Mouse (Mus musculus) spleen, adult 2 months (tissue): ENCODE data around the gene Prim1. TPM values are rescaled to one million over a fixed set of nuclear protein-coding genes. Genes with fewer than 3 reads are reported as not detected.
"Not testable (repeated sequence)": the region's sequence is repeated elsewhere in the genome, so short reads cannot be mapped to it uniquely, and the experiment has no call there.

Experiments
- DNase-seq, 2 experiments: peaks; one replicate each; pipeline versions ENCODE4 v3.0.0 to v3.0.0-alpha.2; 2012 to 2021; ENCODE audit warnings: low spot score in 2 of 2, low read depth in 1 of 2
- H3K27ac ChIP-seq: fragments of 200-500 bp; 2 replicates; pipeline ENCODE4 v1.5.1; 2012; ENCODE audit warnings: low read length, inconsistent platforms; ENCODE audit not compliant: insufficient read depth
- H3K27me3 ChIP-seq: fragments of 200-500 bp; 2 replicates; pipeline ENCODE4 v1.6.1; 2012; ENCODE audit warnings: mild to moderate bottlenecking, moderate library complexity, low read length, inconsistent platforms; ENCODE audit not compliant: control insufficient read depth, insufficient read depth
- H3K36me3 ChIP-seq: fragments of 200-500 bp; 2 replicates; pipeline ENCODE4 v1.6.1; 2012; ENCODE audit warnings: mild to moderate bottlenecking, low read length, inconsistent platforms; ENCODE audit not compliant: control insufficient read depth, insufficient read depth
- H3K4me1 ChIP-seq: fragments of 200-500 bp; 2 replicates; pipeline ENCODE4 v1.6.1; 2011; ENCODE audit warnings: inconsistent platforms; ENCODE audit not compliant: control insufficient read depth, insufficient read depth, insufficient read length
- H3K4me3 ChIP-seq: fragments of 200-500 bp; 2 replicates; pipeline ENCODE4 v1.5.1; 2011; ENCODE audit warnings: mild to moderate bottlenecking, inconsistent platforms; ENCODE audit not compliant: insufficient read depth, insufficient read length; ENCODE audit errors: extremely low read depth
- CTCF ChIP-seq: fragments of 200-500 bp; IDR thresholded peaks from 2 replicates; pipeline ENCODE4 v1.5.1; 2011; ENCODE audit warnings: mild to moderate bottlenecking, inconsistent platforms; ENCODE audit not compliant: insufficient read depth, insufficient read length, insufficient replicate concordance; ENCODE audit errors: extremely low read depth
- POLR2A ChIP-seq: fragments of 200-500 bp; IDR thresholded peaks from 2 replicates; pipeline ENCODE4 v1.6.1; 2011; ENCODE audit warnings: low read depth, low read length, inconsistent platforms
- WGBS: fragments of 180-500 bp; shearing (Covaris S2); methylation state at CpG from one replicate; pipeline ENCODE4 v1.1.7; 2018; 5-methylcytosine and 5-hydroxymethylcytosine counted together
- polyA plus RNA-seq: library from polyadenylated mRNA; depleted of rRNA; stranded (reverse); fragments of >200 nt; gene quantifications from 2 replicates; pipeline ENCODE4 v1.2.3, GENCODE M21; 2012; rRNA removed

The Prim1 gene
- polyA plus RNA-seq, 1 experiment: 4.2 TPM

DNA sequence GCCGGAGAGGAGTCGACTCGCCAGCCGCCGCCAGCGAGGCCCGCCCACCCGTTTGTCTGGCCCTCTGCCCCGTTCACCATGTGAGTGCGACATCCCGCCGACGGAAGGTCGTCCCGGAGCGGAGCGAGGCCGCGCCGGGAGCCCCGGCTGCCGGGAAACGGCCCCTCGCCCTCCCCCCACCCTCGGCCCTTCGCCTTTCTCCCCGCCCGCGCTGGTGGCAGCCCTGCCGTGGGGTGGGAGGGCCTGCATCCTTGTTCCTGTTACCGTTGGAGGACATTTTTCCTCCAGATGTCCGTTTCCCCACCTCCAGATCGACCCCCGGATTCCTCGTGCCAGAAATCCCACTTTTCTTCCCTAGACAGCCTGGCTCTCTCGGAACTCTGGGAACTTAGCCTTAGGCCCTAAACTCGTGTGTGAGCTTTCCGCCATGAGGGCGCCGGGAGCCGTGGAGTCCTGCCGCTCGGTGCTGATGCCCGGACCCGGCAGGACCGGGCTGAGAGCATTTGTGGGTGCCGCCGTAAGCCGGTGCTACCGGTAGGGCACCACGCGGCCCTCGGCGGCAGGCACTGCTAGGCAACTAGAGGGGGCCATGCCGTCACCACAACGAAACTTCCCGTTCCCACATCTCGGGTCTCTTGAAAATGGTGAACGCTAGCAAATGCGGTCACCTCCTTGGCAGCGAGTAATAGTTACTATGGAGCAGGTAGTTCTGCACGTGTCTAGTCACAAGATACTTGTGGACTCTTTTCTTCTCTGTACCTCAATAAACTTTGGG lies 44.4 kb downstream of the Prim1 start:
- TF ChIP-seq CTCF (no peak), POLR2A (no peak)
- peak in 1 of 2 experiments; percentile 63 for DNase-seq
- H3K4me1 ChIP-seq: peaks cover 3% of the 10 kb centered on the region; the same call in 1 of the 2 replicates
- no peaks in the 10 kb centered on the region for H3K27me3 ChIP-seq
- WGBS: 1% methylated on average over 59 of the region's 62 CpGs
- peak overlapping the region; percentile 94 for H3K4me3 ChIP-seq
- H3K27ac ChIP-seq: peak overlapping the region; percentile 92
- no peaks in the 10 kb centered on the region for H3K36me3 ChIP-seq

DNA sequence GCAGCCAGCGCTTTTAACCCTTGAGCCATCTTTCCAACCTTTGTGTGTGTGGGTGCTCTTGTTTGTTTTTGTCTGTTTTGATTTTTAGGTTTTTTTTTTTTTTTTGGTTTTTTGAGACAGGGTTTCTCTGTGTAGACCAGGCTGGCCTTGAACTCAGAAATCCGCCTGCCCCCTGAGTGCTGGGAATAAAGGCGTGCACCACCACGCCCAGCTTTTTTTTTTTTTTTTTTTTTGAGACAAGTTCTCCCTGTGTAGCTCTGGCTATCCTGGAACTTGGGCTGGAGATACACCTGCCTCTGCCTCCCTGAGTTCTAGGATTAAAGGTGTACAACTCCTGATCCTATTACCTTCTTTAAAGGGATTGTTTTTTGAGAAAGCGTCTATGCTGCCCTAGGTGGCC lies 46.1 kb downstream of the Prim1 start:
- Histone ChIP-seq H3K27ac (no peak overlapping the region), H3K36me3 (no peaks in the 10 kb centered on the region), H3K27me3 (no peaks in the 10 kb centered on the region), H3K4me3 (no peak overlapping the region), H3K4me1 (peaks cover 3% of the 10 kb centered on the region; the same call in 1 of the 2 replicates)
- DNase-seq: no peak
- no peak for TF ChIP-seq POLR2A
- no peak for TF ChIP-seq CTCF
- 83% methylated on average over 5 of the region's 5 CpGs for WGBS

DNA sequence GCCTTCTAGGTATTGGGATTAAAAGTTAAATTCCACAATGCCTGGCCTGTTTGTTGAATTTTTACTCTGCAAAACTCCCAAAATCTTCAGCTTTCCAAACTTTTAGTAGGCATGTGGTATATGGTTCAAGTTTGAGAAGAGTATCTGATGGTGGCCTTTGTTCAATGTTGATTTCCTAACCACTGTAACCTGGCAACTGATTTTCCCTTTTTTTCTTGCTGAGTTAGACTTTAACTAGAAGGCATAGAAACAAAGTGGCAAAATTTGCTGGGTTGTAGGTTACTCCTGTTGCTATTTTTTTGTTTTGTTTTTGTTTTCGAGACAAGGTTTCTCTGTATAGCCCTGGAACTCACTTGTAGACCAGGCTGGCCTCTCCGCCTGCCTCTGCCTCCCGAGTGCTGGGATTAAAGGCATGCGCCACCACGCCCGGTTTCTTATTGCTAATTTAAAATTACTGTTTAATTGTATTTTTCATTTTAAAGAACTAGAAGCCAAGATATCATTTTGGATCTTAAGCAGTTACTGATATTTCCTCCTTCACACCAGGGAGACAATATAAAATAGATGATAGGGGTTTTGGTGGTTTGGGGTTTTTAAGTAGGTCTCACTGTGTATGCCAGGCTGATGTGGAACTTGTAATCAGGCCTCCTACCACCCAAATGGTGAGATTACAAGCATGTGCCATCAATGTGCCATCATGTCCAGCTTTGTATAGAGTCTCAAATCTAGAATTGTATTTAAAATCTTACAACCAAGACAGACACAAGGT lies 47.4 kb downstream of the Prim1 start:
- H3K4me3 ChIP-seq: no peak overlapping the region

DNA sequence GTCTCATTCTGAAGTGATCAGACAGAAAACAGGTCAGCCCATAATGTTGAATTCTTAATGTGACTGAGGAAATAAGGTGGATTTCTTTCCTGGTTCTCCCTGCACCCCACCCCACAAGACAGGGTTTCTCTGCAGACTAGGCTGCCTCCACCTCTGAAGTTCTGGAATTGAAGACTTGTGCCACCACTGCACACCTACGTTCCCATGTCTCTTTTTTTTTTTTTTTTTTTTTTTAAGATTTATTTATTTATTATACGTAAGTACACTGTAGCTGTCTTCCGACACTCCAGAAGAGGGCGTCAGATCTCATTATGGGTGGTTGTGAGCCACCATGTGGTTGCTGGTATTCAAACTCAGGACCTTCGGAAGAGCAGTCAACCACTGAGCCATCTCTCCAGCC lies 51.1 kb downstream of the Prim1 start:
- Histone ChIP-seq H3K4me3 (no peak overlapping the region), H3K4me1 (no peaks in the 10 kb centered on the region; the same call in 1 of the 2 replicates), H3K27ac (no peak overlapping the region), H3K36me3 (peaks cover 13% of the 10 kb centered on the region), H3K27me3 (no peaks in the 10 kb centered on the region)
- TF ChIP-seq POLR2A: no peak
- no peak for TF ChIP-seq CTCF
- DNase-seq: no peak
- 78% methylated on average over 5 of the region's 5 CpGs for WGBS

More for the DNA sequence above, 47.4 kb downstream of the Prim1 start:
- DNase-seq: no peak
- WGBS: 83% methylated on average over 6 of the region's 6 CpGs
- TF ChIP-seq POLR2A: no peak
- no peak for TF ChIP-seq CTCF
- Histone ChIP-seq H3K4me1 (peaks cover 3% of the 10 kb centered on the region; the same call in 1 of the 2 replicates), H3K27ac (no peak overlapping the region), H3K36me3 (no peaks in the 10 kb centered on the region), H3K27me3 (no peaks in the 10 kb centered on the region)

DNA sequence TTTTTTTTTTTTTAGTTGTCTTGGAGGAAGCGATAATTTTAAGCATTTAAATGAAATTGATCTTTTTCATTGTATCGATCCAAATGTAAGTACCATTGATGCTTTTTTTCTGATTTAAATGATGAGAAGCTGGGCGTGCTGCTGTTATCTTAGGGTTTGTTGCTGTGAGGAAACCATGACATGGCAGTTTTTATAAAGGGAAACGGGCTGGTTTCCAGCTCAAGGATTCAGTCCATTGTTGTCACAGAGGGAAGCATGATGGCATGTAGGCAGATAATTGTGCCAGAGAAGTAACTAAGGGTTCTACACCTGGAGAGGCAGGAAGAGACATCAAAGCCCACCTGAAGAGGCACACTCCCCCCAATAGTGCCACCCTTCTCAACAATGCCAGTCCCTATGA lies 54.2 kb downstream of the Prim1 start:
- 76% methylated on average over 4 of the region's 4 CpGs for WGBS

DNA sequence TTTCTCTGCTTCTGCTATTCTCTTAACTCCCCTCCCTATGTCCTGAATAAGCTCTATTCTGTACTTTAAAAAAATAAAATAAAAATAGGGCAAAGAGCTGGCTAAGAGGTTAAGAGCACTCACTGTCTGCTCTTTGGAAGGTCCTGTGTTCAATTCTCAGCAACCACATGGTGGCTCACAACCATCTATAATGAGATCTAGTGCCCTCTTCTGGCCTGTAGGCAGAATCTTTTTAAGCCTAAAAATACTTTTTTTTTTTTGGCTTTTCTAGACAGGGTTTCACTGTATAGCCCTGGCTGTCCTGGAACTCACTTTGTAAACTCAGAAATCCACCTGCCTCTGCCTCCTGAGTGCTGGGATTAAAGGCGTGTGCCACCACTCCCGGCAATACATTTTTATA lies 55.5 kb downstream of the Prim1 start:
- peaks cover 40% of the 10 kb centered on the region for H3K36me3 ChIP-seq
- H3K4me3 ChIP-seq, H3K4me1 ChIP-seq, H3K27me3 ChIP-seq, H3K27ac ChIP-seq, DNase-seq: not testable (repeated sequence)
- 96% methylated on average over 2 of the region's 2 CpGs for WGBS

More for the DNA sequence above, 54.2 kb downstream of the Prim1 start:
- no peak for TF ChIP-seq POLR2A
- no peak for TF ChIP-seq CTCF
- no peaks in the 10 kb centered on the region for H3K4me1 ChIP-seq
- DNase-seq: no peak
- H3K27me3 ChIP-seq: no peaks in the 10 kb centered on the region
- no peak overlapping the region for H3K4me3 ChIP-seq
- no peak overlapping the region for H3K27ac ChIP-seq
- H3K36me3 ChIP-seq: peaks cover 36% of the 10 kb centered on the region

DNA sequence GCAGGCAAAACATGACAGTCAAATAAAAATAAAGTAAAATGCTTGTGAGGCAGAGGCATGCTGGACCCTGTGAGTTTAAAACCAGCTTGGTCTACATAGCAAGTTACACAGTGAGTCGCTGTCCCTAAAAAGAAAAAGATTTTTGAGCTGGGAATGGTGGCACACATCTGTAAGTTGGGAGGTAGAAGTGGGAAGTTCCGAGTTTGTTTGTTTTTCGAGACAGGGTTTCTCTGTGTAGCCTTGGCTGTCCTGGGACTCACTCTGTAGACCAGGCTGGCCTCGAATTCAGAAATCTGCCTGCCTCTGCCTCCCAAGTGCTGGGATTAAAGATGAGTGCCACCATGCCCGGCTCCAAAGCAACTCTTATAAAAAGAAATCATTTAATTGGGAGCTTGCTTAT lies 63.3 kb downstream of the Prim1 start:
- not testable (repeated sequence) for H3K27me3 ChIP-seq, H3K4me1 ChIP-seq, DNase-seq, H3K4me3 ChIP-seq, H3K27ac ChIP-seq
- H3K36me3 ChIP-seq: peaks cover 14% of the 10 kb centered on the region
- WGBS: 82% methylated on average over 5 of the region's 5 CpGs

Other genes with a start within 250 kb of the Prim1 start
- 0.11 and 0.18 TPM in 2 replicates for gene Rdh9, start 238.8 kb upstream of the Prim1 start, polyA plus RNA-seq
- 0.04 TPM in 1 of 2 replicates, not detected in the other for gene Rdh16, start 214.0 kb upstream of the Prim1 start, polyA plus RNA-seq
- gene Rdh19, start 165.2 kb upstream of the Prim1 start, polyA plus RNA-seq: not detected in 2 replicates
- gene Rdh16f2, start 148.7 kb upstream of the Prim1 start, polyA plus RNA-seq: 0.08 TPM in 1 of 2 replicates, not detected in the other
- gene Rdh7, start 126.4 kb upstream of the Prim1 start, polyA plus RNA-seq: 0.06 and 0.08 TPM in 2 replicates
- gene Sdr9c7, start 116.7 kb upstream of the Prim1 start, polyA plus RNA-seq: 0.04 and 0.15 TPM in 2 replicates
- not detected in 2 replicates for gene Hsd17b6, start 7.6 kb upstream of the Prim1 start, polyA plus RNA-seq
- 124 and 171 TPM in 2 replicates for gene Naca, start 20.4 kb downstream of the Prim1 start, polyA plus RNA-seq
- gene Ptges3, start 43.8 kb downstream of the Prim1 start, polyA plus RNA-seq: 20.2 and 59.3 TPM in 2 replicates
- 803 and 1,529 TPM in 2 replicates for gene Atp5b, start 68.1 kb downstream of the Prim1 start, polyA plus RNA-seq
- gene Baz2a, start 76.4 kb downstream of the Prim1 start, polyA plus RNA-seq: 39.0 and 43.3 TPM in 2 replicates
- gene Rbms2, start 165.1 kb downstream of the Prim1 start, polyA plus RNA-seq: 30.0 and 37.0 TPM in 2 replicates
- gene Gls2, start 179.3 kb downstream of the Prim1 start, polyA plus RNA-seq: 4.7 and 6.6 TPM in 2 replicates
- 6.0 and 7.6 TPM in 2 replicates for gene Spryd4, start 196.6 kb downstream of the Prim1 start, polyA plus RNA-seq
- 0.08 TPM in 1 of 2 replicates, not detected in the other for gene Mip, start 210.7 kb downstream of the Prim1 start, polyA plus RNA-seq
- 4.8 and 6.7 TPM in 2 replicates for gene Timeless, start 216.9 kb downstream of the Prim1 start, polyA plus RNA-seq
- gene Apon, start 238.9 kb downstream of the Prim1 start, polyA plus RNA-seq: 0.06 and 0.20 TPM in 2 replicates